Mouse (Mus musculus): Measurements from ENCODE around the gene Magi2.

- TF ChIP-seq CTCF (IDR thresholded peaks at IDR 0.05; ENCODE audit: extremely low read depth, insufficient read length, insufficient replicate concordance, low read depth, low read length) (no peak), POLR2A (IDR thresholded peaks at IDR 0.05; ENCODE audit: low read depth, low read length) (no peak)
These were observed 914.0 kb downstream of the Magi2 start for GRCm38 (mm10) chr5:20140662-20141444.
